Mouse (Mus musculus) midbrain, embryonic 15.5 days (tissue): Measurements from ENCODE around the gene Exoc6b. TPM values are rescaled to one million over a fixed set of nuclear protein-coding genes. Genes with fewer than 3 reads are reported as not detected.
A peak's percentile ranks its signal among the peaks of the same experiment; 100 is the strongest.

Experiments
- ATAC-seq: fragments of 200-750 bp; cut with Nextera tagmentation; replicated peaks from 2 replicates; pipeline ENCODE4 v1.8.0; 2017; ENCODE audit warnings: moderate TSS enrichment
- H3K27ac ChIP-seq: fragments of 300-500 bp; sonication (generic); 2 replicates; pipeline ENCODE4 v1.5.1; 2015; ENCODE audit warnings: mild to moderate bottlenecking, inconsistent platforms
- H3K27me3 ChIP-seq: fragments of 300-500 bp; sonication (generic); replicated peaks from 2 replicates; pipeline ENCODE4 v1.6.1; 2015; ENCODE audit warnings: inconsistent platforms
- H3K36me3 ChIP-seq: fragments of 300-500 bp; sonication (generic); replicated peaks from 2 replicates; pipeline ENCODE4 v1.6.1; 2015; ENCODE audit warnings: inconsistent platforms
- H3K4me1 ChIP-seq: fragments of 300-500 bp; sonication (generic); 2 replicates; pipeline ENCODE4 v1.6.1; 2015; ENCODE audit warnings: inconsistent platforms
- H3K4me2 ChIP-seq: fragments of 300-500 bp; sonication (generic); 2 replicates; pipeline ENCODE4 v1.6.1; 2015; ENCODE audit warnings: inconsistent platforms, mild to moderate bottlenecking, moderate library complexity
- H3K4me3 ChIP-seq: fragments of 300-500 bp; sonication (generic); 2 replicates; pipeline ENCODE4 v1.5.1; 2015; ENCODE audit warnings: mild to moderate bottlenecking, inconsistent platforms
- H3K9ac ChIP-seq: fragments of 300-500 bp; sonication (generic); 2 replicates; pipeline ENCODE4 v1.6.1; 2015; ENCODE audit warnings: mild to moderate bottlenecking, inconsistent platforms
- H3K9me3 ChIP-seq: fragments of 300-500 bp; sonication (generic); 2 replicates; pipeline ENCODE4 v1.6.1; 2016; ENCODE audit warnings: inconsistent platforms
- WGBS: fragments of 180-500 bp; shearing (Covaris S2); methylation state at CpG from one replicate; pipeline ENCODE4 v1.1.7; 2015; ENCODE audit warnings: mixed read lengths; 5-methylcytosine and 5-hydroxymethylcytosine counted together
- polyA plus RNA-seq: library from polyadenylated mRNA; unstranded; fragments of >200 nt; fragmentation: Nextera tagmentation; extraction: Ambion mirVana; gene quantifications from 2 replicates; pipeline ENCODE4 v1.2.1, GENCODE M21; 2015

Gene Exoc6b
- polyA plus RNA-seq, 1 experiment from 2014 or later = 60.9 TPM

GRCm38 (mm10) chr6:84691907-84692306, 377.4 kb downstream of the Exoc6b start:
- 92% methylated on average over 3 of the region's 3 CpGs for WGBS
- H3K4me3 ChIP-seq = no peak overlapping the region
- no peaks in the 10 kb centered on the region for H3K36me3 ChIP-seq
- H3K4me2 ChIP-seq = no peak overlapping the region
- no peak overlapping the region for H3K9ac ChIP-seq
- ATAC-seq = no peak
- H3K9me3 ChIP-seq = no peaks in the 10 kb centered on the region
- no peak overlapping the region for H3K27ac ChIP-seq
- no peaks in the 10 kb centered on the region for H3K27me3 ChIP-seq
- peaks cover 15% of the 10 kb centered on the region; the same call in 1 of the 2 replicates for H3K4me1 ChIP-seq

GRCm38 (mm10) chr6:84677770-84678169, 391.5 kb downstream of the Exoc6b start:
- H3K36me3 ChIP-seq = no peaks in the 10 kb centered on the region
- WGBS = 88% methylated on average over 3 of the region's 3 CpGs
- no peaks in the 10 kb centered on the region for H3K9me3 ChIP-seq
- no peak overlapping the region for H3K9ac ChIP-seq
- ATAC-seq = no peak
- H3K4me2 ChIP-seq = no peak overlapping the region
- no peaks in the 10 kb centered on the region for H3K27me3 ChIP-seq
- no peaks in the 10 kb centered on the region for H3K4me1 ChIP-seq
- H3K4me3 ChIP-seq = no peak overlapping the region
- H3K27ac ChIP-seq = no peak overlapping the region

- no peak overlapping the region for H3K4me2 ChIP-seq
- H3K4me3 ChIP-seq = no peak overlapping the region
- no peak overlapping the region for H3K27ac ChIP-seq
- WGBS = 96% methylated on average over 3 of the region's 3 CpGs
- H3K9ac ChIP-seq = no peak overlapping the region
- H3K4me1 ChIP-seq = no peaks in the 10 kb centered on the region
- H3K36me3 ChIP-seq = no peaks in the 10 kb centered on the region
- H3K9me3 ChIP-seq = peaks cover 4% of the 10 kb centered on the region; the same call in 1 of the 2 replicates
- ATAC-seq = no peak
- H3K27me3 ChIP-seq = no peaks in the 10 kb centered on the region
Measured at GRCm38 (mm10) chr6:84674936-84675335, 394.4 kb downstream of the Exoc6b start.

GRCm38 (mm10) chr6:84674136-84674535, 395.2 kb downstream of the Exoc6b start:
- no peak overlapping the region for H3K4me3 ChIP-seq
- no peaks in the 10 kb centered on the region for H3K4me1 ChIP-seq
- no peak overlapping the region for H3K9ac ChIP-seq
- no peak overlapping the region for H3K4me2 ChIP-seq
- no peak for ATAC-seq
- H3K27ac ChIP-seq = no peak overlapping the region
- 91% methylated on average over 7 of the region's 7 CpGs for WGBS
- H3K9me3 ChIP-seq = peaks cover 4% of the 10 kb centered on the region; the same call in 1 of the 2 replicates
- no peaks in the 10 kb centered on the region for H3K27me3 ChIP-seq
- H3K36me3 ChIP-seq = no peaks in the 10 kb centered on the region

GRCm38 (mm10) chr6:84661451-84662112, 407.7 kb downstream of the Exoc6b start:
- Histone ChIP-seq H3K9me3 (no peaks in the 10 kb centered on the region), H3K4me1 (no peaks in the 10 kb centered on the region), H3K27me3 (no peaks in the 10 kb centered on the region), H3K36me3 (no peaks in the 10 kb centered on the region), H3K4me2 (no peak overlapping the region), H3K9ac (no peak overlapping the region), H3K4me3 (no peak overlapping the region), H3K27ac (no peak overlapping the region)
- WGBS = 78% methylated on average over 2 of the region's 2 CpGs
- no peak for ATAC-seq

GRCm38 (mm10) chr6:84660982-84661381, 408.3 kb downstream of the Exoc6b start:
- Histone ChIP-seq H3K9me3 (no peaks in the 10 kb centered on the region), H3K27ac (no peak overlapping the region), H3K4me3 (no peak overlapping the region), H3K4me2 (no peak overlapping the region), H3K4me1 (no peaks in the 10 kb centered on the region), H3K9ac (no peak overlapping the region), H3K27me3 (no peaks in the 10 kb centered on the region), H3K36me3 (no peaks in the 10 kb centered on the region)
- 88% methylated on average over 1 of the region's 1 CpGs for WGBS
- ATAC-seq = no peak

- H3K27ac ChIP-seq = no peak overlapping the region
- WGBS = 49% methylated on average over 1 of the region's 1 CpGs
- H3K36me3 ChIP-seq = no peaks in the 10 kb centered on the region
- H3K27me3 ChIP-seq = no peaks in the 10 kb centered on the region
- no peak overlapping the region for H3K9ac ChIP-seq
- ATAC-seq = no peak
- no peaks in the 10 kb centered on the region for H3K9me3 ChIP-seq
- H3K4me3 ChIP-seq = no peak overlapping the region
- no peaks in the 10 kb centered on the region for H3K4me1 ChIP-seq
- no peak overlapping the region for H3K4me2 ChIP-seq
Measured at GRCm38 (mm10) chr6:84657091-84657490, 412.2 kb downstream of the Exoc6b start.

- no peak overlapping the region for H3K9ac ChIP-seq
- H3K27ac ChIP-seq = no peak overlapping the region
- no peaks in the 10 kb centered on the region for H3K27me3 ChIP-seq
- no peaks in the 10 kb centered on the region for H3K4me1 ChIP-seq
- H3K4me2 ChIP-seq = no peak overlapping the region
- no peaks in the 10 kb centered on the region for H3K36me3 ChIP-seq
- no peak for ATAC-seq
- WGBS = 52% methylated on average over 2 of the region's 2 CpGs
- no peaks in the 10 kb centered on the region for H3K9me3 ChIP-seq
- no peak overlapping the region for H3K4me3 ChIP-seq
Measured at GRCm38 (mm10) chr6:84656680-84657079, 412.6 kb downstream of the Exoc6b start.

- Histone ChIP-seq H3K4me3 (no peak overlapping the region), H3K4me2 (no peak overlapping the region), H3K9me3 (no peaks in the 10 kb centered on the region), H3K27ac (no peak overlapping the region), H3K27me3 (no peaks in the 10 kb centered on the region), H3K4me1 (peaks cover 11% of the 10 kb centered on the region), H3K36me3 (no peaks in the 10 kb centered on the region), H3K9ac (no peak overlapping the region)
- WGBS = 77% methylated on average over 3 of the region's 3 CpGs
- ATAC-seq = no peak
Measured at GRCm38 (mm10) chr6:84651902-84652301, 417.4 kb downstream of the Exoc6b start.

- peaks cover 18% of the 10 kb centered on the region for H3K4me1 ChIP-seq
- no peak overlapping the region for H3K4me2 ChIP-seq
- H3K27me3 ChIP-seq = no peaks in the 10 kb centered on the region
- H3K4me3 ChIP-seq = no peak overlapping the region
- H3K9ac ChIP-seq = no peak overlapping the region
- no peaks in the 10 kb centered on the region for H3K9me3 ChIP-seq
- H3K27ac ChIP-seq = peak overlapping the region; percentile 34; the same call in 1 of the 2 replicates
- H3K36me3 ChIP-seq = no peaks in the 10 kb centered on the region
- 52% methylated on average over 4 of the region's 4 CpGs for WGBS
- no peak; the same call in 1 of the 2 replicates for ATAC-seq
Measured at GRCm38 (mm10) chr6:84647197-84647596, 422.1 kb downstream of the Exoc6b start.

- WGBS = 63% methylated on average over 2 of the region's 2 CpGs
- H3K4me2 ChIP-seq = no peak overlapping the region
- no peaks in the 10 kb centered on the region for H3K36me3 ChIP-seq
- no peaks in the 10 kb centered on the region for H3K27me3 ChIP-seq
- no peak for ATAC-seq
- H3K4me3 ChIP-seq = no peak overlapping the region
- no peak overlapping the region for H3K9ac ChIP-seq
- H3K9me3 ChIP-seq = no peaks in the 10 kb centered on the region
- H3K27ac ChIP-seq = peak overlapping the region; percentile 12; the same call in 1 of the 2 replicates
- H3K4me1 ChIP-seq = peaks cover 18% of the 10 kb centered on the region
Measured at GRCm38 (mm10) chr6:84646696-84647095, 422.6 kb downstream of the Exoc6b start.

- no peaks in the 10 kb centered on the region for H3K27me3 ChIP-seq
- H3K27ac ChIP-seq = no peak overlapping the region
- no peaks in the 10 kb centered on the region for H3K36me3 ChIP-seq
- H3K4me2 ChIP-seq = no peak overlapping the region
- no peak overlapping the region for H3K4me3 ChIP-seq
- no peak for ATAC-seq
- H3K4me1 ChIP-seq = peaks cover 3% of the 10 kb centered on the region; the same call in 1 of the 2 replicates
- H3K9ac ChIP-seq = no peak overlapping the region
- no peaks in the 10 kb centered on the region for H3K9me3 ChIP-seq
- 90% methylated on average over 4 of the region's 4 CpGs for WGBS
Measured at GRCm38 (mm10) chr6:84641062-84641431, 428.3 kb downstream of the Exoc6b start.

- Histone ChIP-seq H3K4me2 (no peak overlapping the region), H3K9ac (no peak overlapping the region), H3K27me3 (no peaks in the 10 kb centered on the region), H3K36me3 (no peaks in the 10 kb centered on the region), H3K4me3 (no peak overlapping the region), H3K27ac (no peak overlapping the region), H3K4me1 (no peaks in the 10 kb centered on the region; the same call in 1 of the 2 replicates), H3K9me3 (no peaks in the 10 kb centered on the region)
- ATAC-seq = no peak
- 83% methylated on average over 9 of the region's 9 CpGs for WGBS
Measured at GRCm38 (mm10) chr6:84640324-84641061, 428.8 kb downstream of the Exoc6b start.
